Mouse (Mus musculus) ES-E14 (cell line): ENCODE measurements around the gene Zfp365. TPM values are rescaled to one million over a fixed set of nuclear protein-coding genes. Genes with fewer than 3 reads are reported as not detected.

Experiments used
- DNase-seq: peaks from one replicate; pipeline ENCODE4 v3.0.0-alpha.2; 2013; ENCODE audit warnings: low read depth, low spot score
- H3K27ac ChIP-seq: 2 replicates; pipeline ENCODE4 v1.5.1; 2012; ENCODE audit warnings: low read depth, mild to moderate bottlenecking, low read length, moderate library complexity, mixed read lengths; ENCODE audit not compliant: poor library complexity, insufficient read depth, severe bottlenecking
- H3K36me3 ChIP-seq: 2 replicates; pipeline ENCODE4 v1.6.1; 2012; ENCODE audit warnings: mild to moderate bottlenecking, low read length, moderate library complexity, mixed read lengths; ENCODE audit not compliant: control insufficient read depth, poor library complexity, insufficient read depth, severe bottlenecking
- H3K4me1 ChIP-seq, 2 experiments: fragments of 150-350 bp in 1 of 2; sonication (generic) in 1 of 2; 2 replicates each; pipeline ENCODE4 v1.6.1; 2012; ENCODE audit warnings: low read length in 2 of 2, mild to moderate bottlenecking in 1 of 2, mixed read lengths in 1 of 2; ENCODE audit not compliant: control insufficient read depth in 2 of 2, insufficient read depth in 2 of 2, poor library complexity in 1 of 2
- H3K4me3 ChIP-seq, 2 experiments: fragments of 150-350 bp in 1 of 2; sonication (generic) in 1 of 2; 2 replicates each; pipeline ENCODE4 v1.5.1; 2012; ENCODE audit warnings: low read length in 2 of 2, low read depth in 1 of 2, mild to moderate bottlenecking in 1 of 2, mixed read lengths in 1 of 2; ENCODE audit not compliant: insufficient read depth in 1 of 2, poor library complexity in 1 of 2, severe bottlenecking in 1 of 2
- H3K9ac ChIP-seq: 2 replicates; pipeline ENCODE4 v1.6.1; 2012; ENCODE audit warnings: low read depth, mild to moderate bottlenecking, low read length, mixed read lengths; ENCODE audit not compliant: poor library complexity, insufficient read depth, severe bottlenecking
- H3K9me3 ChIP-seq: fragments of 150-350 bp; sonication (generic); 2 replicates; pipeline ENCODE4 v1.6.1; 2012; ENCODE audit warnings: low read depth, mild to moderate bottlenecking, low read length; ENCODE audit not compliant: control insufficient read depth, insufficient read depth
- CHD2 ChIP-seq: IDR thresholded peaks from 2 replicates; pipeline ENCODE4 v1.6.1; 2014; ENCODE audit warnings: mild to moderate bottlenecking, low read depth, low read length, inconsistent platforms
- HCFC1 ChIP-seq: IDR thresholded peaks from 2 replicates; pipeline ENCODE4 v1.6.1; 2012; ENCODE audit warnings: low read length, inconsistent platforms, borderline replicate concordance; ENCODE audit not compliant: insufficient read depth
- MAFK ChIP-seq: IDR thresholded peaks from 2 replicates; pipeline ENCODE4 v1.6.1; 2014; ENCODE audit warnings: mild to moderate bottlenecking, low read depth, low read length, inconsistent platforms; ENCODE audit not compliant: insufficient read depth
- ZC3H11A ChIP-seq: IDR thresholded peaks from 2 replicates; pipeline ENCODE4 v1.6.1; 2012; ENCODE audit warnings: low read depth, mild to moderate bottlenecking, inconsistent platforms, low read length, borderline replicate concordance
- ZNF384 ChIP-seq: IDR thresholded peaks from 2 replicates; pipeline ENCODE4 v1.6.1; 2012; ENCODE audit warnings: low read depth, low read length, inconsistent platforms
- in situ Hi-C, 2 experiments: fragments of 600-800 bp; cut with MboI; formaldehyde crosslinking; loops; one replicate each; pipeline ENCODE4 v1.15.1; 2025; ENCODE audit warnings: low sequenced_read_pairs in 2 of 2, inconsistent platforms in 1 of 2; ENCODE audit not compliant: unreplicated experiment in 2 of 2
- total RNA-seq: library from RNA; depleted of rRNA; stranded (reverse); fragments of 300-350 nt; gene quantifications from 2 replicates; pipeline ENCODE4 v1.2.3, GENCODE M21; 2012

The Zfp365 gene
- total RNA-seq, 1 experiment, result 16.1 TPM

DNA sequence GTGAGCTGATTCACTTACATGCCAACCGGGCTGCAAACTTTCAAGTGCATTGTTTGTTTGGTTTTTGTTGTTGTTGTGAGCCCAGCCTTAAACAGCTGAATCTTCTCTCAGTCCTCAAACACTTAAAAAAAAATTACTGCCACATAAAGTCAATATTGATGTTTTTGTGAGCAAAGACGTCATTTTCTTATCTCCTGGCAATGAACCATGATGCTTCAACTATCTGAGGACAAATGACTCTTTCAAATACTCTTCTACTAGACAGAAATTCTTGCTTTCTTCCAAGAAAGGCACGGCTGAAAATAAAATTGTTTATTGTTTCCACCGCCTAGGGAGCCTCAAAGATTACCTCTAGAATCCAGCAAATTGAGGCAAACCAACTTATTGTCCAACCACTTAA is 24.5 kb upstream of the Zfp365 start:
- TF ChIP-seq ZNF384 (no peak), CHD2 (no peak), MAFK (no peak), ZC3H11A (no peak), HCFC1 (no peak)
- Histone ChIP-seq H3K9ac (no peak overlapping the region), H3K36me3 (no peaks in the 10 kb centered on the region), H3K4me1 (no peaks in the 10 kb centered on the region), H3K27ac (no peak overlapping the region), H3K4me3 (no peak overlapping the region), H3K9me3 (no peaks in the 10 kb centered on the region)
- in situ Hi-C loops, result no loop called here
- no peak for DNase-seq

DNA sequence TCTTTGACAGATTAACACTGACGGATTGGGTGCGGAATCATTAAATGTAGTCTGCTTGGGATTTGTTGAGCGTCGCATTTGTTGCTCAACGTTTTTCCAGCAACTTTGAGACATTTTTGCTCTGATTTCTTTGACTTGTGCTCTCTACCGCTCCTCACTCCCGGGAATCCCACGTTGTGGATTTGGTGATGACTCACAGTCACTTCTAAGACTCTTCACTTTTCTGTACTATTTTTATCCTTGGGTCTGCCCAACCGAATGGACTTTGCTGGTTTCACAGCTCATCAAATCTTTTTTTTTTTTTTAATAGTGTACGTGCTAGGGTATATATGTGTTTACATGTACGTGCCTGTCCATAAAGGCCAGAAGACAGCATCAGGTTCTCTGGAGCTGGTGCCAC is 20.3 kb upstream of the Zfp365 start:
- Histone ChIP-seq H3K9ac (no peak overlapping the region), H3K36me3 (no peaks in the 10 kb centered on the region), H3K4me3 (no peak overlapping the region), H3K9me3 (no peaks in the 10 kb centered on the region), H3K4me1 (no peaks in the 10 kb centered on the region), H3K27ac (no peak overlapping the region)
- no peak for DNase-seq
- TF ChIP-seq ZC3H11A (no peak), MAFK (no peak), CHD2 (no peak), ZNF384 (no peak), HCFC1 (no peak)
- in situ Hi-C loops, result no loop called here

DNA sequence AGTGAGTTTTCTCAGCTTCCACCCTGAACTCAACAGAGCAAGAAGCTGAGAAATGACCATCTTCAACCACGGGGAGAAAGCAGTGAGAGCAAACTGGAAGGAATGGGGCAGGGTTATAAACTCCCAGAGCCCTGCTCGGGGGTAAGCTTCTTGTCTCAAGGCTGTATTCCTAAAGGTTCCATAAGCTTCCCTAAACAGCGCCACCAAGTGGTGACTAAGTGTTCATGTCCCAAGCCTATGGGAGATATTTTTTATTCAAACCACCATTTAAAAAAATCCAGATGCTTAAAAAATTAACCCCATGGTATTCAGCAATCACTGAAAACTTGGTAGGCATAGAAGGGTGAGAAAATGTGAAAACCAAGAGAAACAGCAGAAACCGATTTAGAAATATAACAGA is 18.9 kb upstream of the Zfp365 start:
- Histone ChIP-seq H3K4me1 (no peaks in the 10 kb centered on the region), H3K36me3 (no peaks in the 10 kb centered on the region), H3K27ac (no peak overlapping the region), H3K9ac (no peak overlapping the region), H3K4me3 (no peak overlapping the region), H3K9me3 (no peaks in the 10 kb centered on the region)
- in situ Hi-C loops, result no loop called here
- DNase-seq, result no peak
- TF ChIP-seq MAFK (no peak), ZC3H11A (no peak), HCFC1 (no peak), ZNF384 (0 out of 2 replicates have a peak, but pooled peaks have one; percentile 32), CHD2 (no peak)

DNA sequence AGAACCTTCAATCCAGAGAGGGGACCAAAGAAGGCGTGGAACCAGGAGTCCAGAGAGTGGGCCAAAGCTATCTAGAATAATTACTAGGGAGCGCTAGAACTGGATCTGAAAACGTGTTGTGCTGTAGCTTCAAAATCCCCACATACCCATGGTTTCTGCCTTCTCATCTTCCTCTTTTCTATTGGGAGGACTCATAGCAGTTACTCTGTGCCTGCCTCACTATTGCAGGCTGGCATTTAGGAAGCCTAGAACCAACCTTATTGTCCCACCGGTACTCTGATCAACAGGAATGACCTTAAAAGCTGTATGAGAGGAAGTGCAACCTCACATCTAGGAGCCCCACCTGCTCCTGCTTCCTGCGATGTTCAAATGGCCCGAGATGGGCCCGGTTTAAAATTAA is 16.1 kb upstream of the Zfp365 start:
- TF ChIP-seq ZC3H11A, result no peak
- no peak for TF ChIP-seq ZNF384
- no peak for DNase-seq
- no peak overlapping the region for H3K4me3 ChIP-seq
- in situ Hi-C loops, result no loop called here
- no peaks in the 10 kb centered on the region for H3K4me1 ChIP-seq
- H3K36me3 ChIP-seq, result no peaks in the 10 kb centered on the region
- H3K9ac ChIP-seq, result no peak overlapping the region
- H3K27ac ChIP-seq, result no peak overlapping the region
- H3K9me3 ChIP-seq, result no peaks in the 10 kb centered on the region

DNA sequence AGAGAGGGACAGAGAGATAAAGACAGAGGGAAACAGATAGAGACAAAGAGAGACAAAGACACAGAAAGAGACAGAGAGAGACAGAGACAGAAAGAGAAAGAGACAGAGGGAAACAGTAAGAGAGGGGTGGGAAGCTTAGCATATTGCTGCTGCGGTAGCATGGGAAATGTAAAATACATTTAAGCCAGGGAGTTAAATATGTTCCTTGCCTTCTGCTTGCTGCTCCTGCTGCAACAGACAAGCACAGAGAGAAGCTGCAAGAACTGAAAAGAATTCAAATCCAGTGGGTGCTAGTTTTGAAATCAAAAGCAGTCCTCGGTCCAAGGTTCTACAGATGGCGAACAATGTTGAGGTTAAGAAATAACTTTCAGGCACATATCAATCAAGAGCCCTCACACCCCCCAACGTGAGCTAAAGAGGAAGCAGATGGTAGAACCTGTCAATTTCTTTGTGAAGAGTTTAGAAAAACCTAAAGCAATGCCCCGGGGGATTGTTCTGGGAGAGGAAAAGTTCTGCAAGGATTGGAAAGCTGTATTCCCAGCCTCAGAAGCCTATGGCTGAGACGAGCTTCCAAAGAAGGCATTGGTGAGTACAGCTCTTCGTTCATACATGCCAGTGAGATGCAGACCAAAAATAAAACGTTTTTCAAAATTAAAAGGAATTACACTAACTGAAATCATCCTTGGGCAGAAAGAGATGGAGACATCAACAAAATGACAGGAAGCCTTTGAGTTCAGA is 15.4 kb upstream of the Zfp365 start:
- no peaks in the 10 kb centered on the region for H3K4me1 ChIP-seq
- H3K9me3 ChIP-seq, result no peaks in the 10 kb centered on the region
- in situ Hi-C loops, result no loop called here
- no peak for DNase-seq
- H3K27ac ChIP-seq, result no peak overlapping the region
- H3K36me3 ChIP-seq, result no peaks in the 10 kb centered on the region
- H3K9ac ChIP-seq, result no peak overlapping the region
- no peak overlapping the region for H3K4me3 ChIP-seq
- TF ChIP-seq ZNF384 (no peak), MAFK (no peak), CHD2 (no peak), ZC3H11A (no peak), HCFC1 (no peak)
